Mouse (Mus musculus) hindbrain, embryonic 14.5 days (tissue): Measurements from ENCODE around the gene Antxr2. TPM values are rescaled to one million over a fixed set of nuclear protein-coding genes. Genes with fewer than 3 reads are reported as not detected.

Experiments used
- ATAC-seq: fragments of 200-750 bp; cut with Nextera tagmentation; 2 replicates; pipeline ENCODE4 v1.8.0; 2017; ENCODE audit warnings: moderate number of reproducible peaks, mild to moderate bottlenecking, moderate TSS enrichment, moderate library complexity; ENCODE audit not compliant: low FRiP score
- DNase-seq: peaks from one replicate; pipeline ENCODE4 v3.0.0-alpha.2; 2015; ENCODE audit warnings: low spot score
- H3K27ac ChIP-seq: fragments of 300-500 bp; sonication (generic); 2 replicates; pipeline ENCODE4 v1.5.1; 2014; ENCODE audit warnings: mild to moderate bottlenecking, moderate library complexity
- H3K27me3 ChIP-seq: fragments of 300-500 bp; sonication (generic); 2 replicates; pipeline ENCODE4 v1.6.1; 2014; ENCODE audit warnings: mild to moderate bottlenecking, low read length, mixed read lengths; ENCODE audit not compliant: control insufficient read depth, insufficient read depth
- H3K36me3 ChIP-seq: fragments of 300-500 bp; sonication (generic); replicated peaks from 2 replicates; pipeline ENCODE4 v1.6.1; 2014; ENCODE audit not compliant: control insufficient read depth, insufficient read depth
- H3K4me1 ChIP-seq: fragments of 300-500 bp; sonication (generic); replicated peaks from 2 replicates; pipeline ENCODE4 v1.6.1; 2014; ENCODE audit warnings: antibody characterized with exemption, low read length, mixed read lengths; ENCODE audit not compliant: control insufficient read depth, insufficient read depth
- H3K4me2 ChIP-seq: fragments of 300-500 bp; sonication (generic); replicated peaks from 2 replicates; pipeline ENCODE4 v1.6.1; 2014; ENCODE audit warnings: mild to moderate bottlenecking, moderate library complexity
- H3K4me3 ChIP-seq: fragments of 300-500 bp; sonication (generic); replicated peaks from 2 replicates; pipeline ENCODE4 v1.5.1; 2014; ENCODE audit warnings: mild to moderate bottlenecking, low read length
- H3K9ac ChIP-seq: fragments of 300-500 bp; sonication (generic); 2 replicates; pipeline ENCODE4 v1.6.1; 2014
- H3K9me3 ChIP-seq: fragments of 300-500 bp; sonication (generic); 2 replicates; pipeline ENCODE4 v1.6.1; 2016; ENCODE audit warnings: low read length; ENCODE audit not compliant: control insufficient read depth
- WGBS: fragments of 180-500 bp; shearing (Covaris S2); extraction: QIAGEN DNeasy Blood & Tissue Kit; methylation state at CpG from one replicate; pipeline ENCODE4 v1.1.7; 2014; 5-methylcytosine and 5-hydroxymethylcytosine counted together
- polyA plus RNA-seq: library from polyadenylated mRNA; unstranded; fragments of >200 nt; fragmentation: Nextera tagmentation; extraction: Ambion mirVana; gene quantifications from 2 replicates; pipeline ENCODE4 v1.2.1, GENCODE M21; 2014

Gene Antxr2
- polyA plus RNA-seq, 1 experiment from 2014 or later: 3.8 TPM

- H3K9me3 ChIP-seq: no peaks in the 10 kb centered on the region
- H3K27me3 ChIP-seq: no peaks in the 10 kb centered on the region
- DNase-seq: no peak
- H3K4me2 ChIP-seq: no peak overlapping the region
- ATAC-seq: no peak
- H3K9ac ChIP-seq: no peak overlapping the region
- no peaks in the 10 kb centered on the region for H3K36me3 ChIP-seq
- 81% methylated on average over 5 of the region's 5 CpGs for WGBS
- H3K4me3 ChIP-seq: no peak overlapping the region
- no peak overlapping the region for H3K27ac ChIP-seq
- no peaks in the 10 kb centered on the region for H3K4me1 ChIP-seq
Measured at GRCm38 (mm10) chr5:97967044-97967443, 63.8 kb downstream of the Antxr2 start.

- Histone ChIP-seq H3K27me3 (no peaks in the 10 kb centered on the region), H3K36me3 (no peaks in the 10 kb centered on the region), H3K9me3 (no peaks in the 10 kb centered on the region), H3K27ac (no peak overlapping the region), H3K9ac (no peak overlapping the region), H3K4me2 (no peak overlapping the region), H3K4me1 (no peaks in the 10 kb centered on the region), H3K4me3 (no peak overlapping the region)
- DNase-seq (no peak), ATAC-seq (no peak)
Measured at GRCm38 (mm10) chr5:97966101-97966500, 64.7 kb downstream of the Antxr2 start.

- DNase-seq: no peak
- Histone ChIP-seq H3K36me3 (no peaks in the 10 kb centered on the region), H3K27me3 (no peaks in the 10 kb centered on the region), H3K9me3 (no peaks in the 10 kb centered on the region), H3K27ac (no peak overlapping the region), H3K4me2 (no peak overlapping the region), H3K9ac (no peak overlapping the region), H3K4me3 (no peak overlapping the region), H3K4me1 (no peaks in the 10 kb centered on the region)
- WGBS: 83% methylated on average over 2 of the region's 2 CpGs
- no peak for ATAC-seq
Measured at GRCm38 (mm10) chr5:97964444-97964843, 66.4 kb downstream of the Antxr2 start.

GRCm38 (mm10) chr5:97962512-97962911 is 68.3 kb downstream of the Antxr2 start:
- Histone ChIP-seq H3K4me2 (no peak overlapping the region), H3K9me3 (no peaks in the 10 kb centered on the region), H3K27ac (no peak overlapping the region), H3K9ac (no peak overlapping the region), H3K27me3 (no peaks in the 10 kb centered on the region), H3K4me3 (no peak overlapping the region), H3K36me3 (no peaks in the 10 kb centered on the region), H3K4me1 (no peaks in the 10 kb centered on the region)
- DNase-seq: no peak
- no peak for ATAC-seq
- WGBS: 92% methylated on average over 3 of the region's 3 CpGs

GRCm38 (mm10) chr5:97961786-97962185 is 69.1 kb downstream of the Antxr2 start:
- no peak overlapping the region for H3K4me3 ChIP-seq
- DNase-seq (no peak), ATAC-seq (no peak)
- H3K36me3 ChIP-seq: no peaks in the 10 kb centered on the region
- H3K27ac ChIP-seq: no peak overlapping the region
- H3K9me3 ChIP-seq: no peaks in the 10 kb centered on the region
- H3K4me2 ChIP-seq: no peak overlapping the region
- no peaks in the 10 kb centered on the region for H3K4me1 ChIP-seq
- H3K27me3 ChIP-seq: no peaks in the 10 kb centered on the region
- no peak overlapping the region for H3K9ac ChIP-seq
- WGBS: 90% methylated on average over 7 of the region's 7 CpGs

- 73% methylated on average over 2 of the region's 2 CpGs for WGBS
- Histone ChIP-seq H3K27me3 (no peaks in the 10 kb centered on the region), H3K9ac (no peak overlapping the region), H3K9me3 (no peaks in the 10 kb centered on the region), H3K36me3 (no peaks in the 10 kb centered on the region), H3K4me1 (no peaks in the 10 kb centered on the region), H3K4me3 (no peak overlapping the region), H3K27ac (no peak overlapping the region), H3K4me2 (no peak overlapping the region)
- ATAC-seq: no peak
- no peak for DNase-seq
Measured at GRCm38 (mm10) chr5:97959651-97960050, 71.2 kb downstream of the Antxr2 start.

- Histone ChIP-seq H3K9ac (no peak overlapping the region), H3K27me3 (no peaks in the 10 kb centered on the region), H3K27ac (no peak overlapping the region), H3K4me1 (no peaks in the 10 kb centered on the region), H3K4me2 (no peak overlapping the region), H3K4me3 (no peak overlapping the region), H3K9me3 (no peaks in the 10 kb centered on the region), H3K36me3 (no peaks in the 10 kb centered on the region)
- ATAC-seq (no peak), DNase-seq (no peak)
- 70% methylated on average over 3 of the region's 3 CpGs for WGBS
Measured at GRCm38 (mm10) chr5:97959010-97959409, 71.8 kb downstream of the Antxr2 start.

- no peak overlapping the region for H3K9ac ChIP-seq
- no peak overlapping the region for H3K4me3 ChIP-seq
- no peak for DNase-seq
- no peaks in the 10 kb centered on the region for H3K36me3 ChIP-seq
- no peaks in the 10 kb centered on the region for H3K27me3 ChIP-seq
- no peaks in the 10 kb centered on the region for H3K4me1 ChIP-seq
- no peak overlapping the region for H3K4me2 ChIP-seq
- H3K9me3 ChIP-seq: no peaks in the 10 kb centered on the region
- 88% methylated on average over 5 of the region's 5 CpGs for WGBS
- no peak overlapping the region for H3K27ac ChIP-seq
- ATAC-seq: no peak
Measured at GRCm38 (mm10) chr5:97957501-97957900, 73.3 kb downstream of the Antxr2 start.

- WGBS: 84% methylated on average over 5 of the region's 5 CpGs
- Histone ChIP-seq H3K9ac (no peak overlapping the region), H3K27me3 (no peaks in the 10 kb centered on the region), H3K27ac (no peak overlapping the region), H3K4me1 (no peaks in the 10 kb centered on the region), H3K4me2 (no peak overlapping the region), H3K4me3 (no peak overlapping the region), H3K36me3 (no peaks in the 10 kb centered on the region), H3K9me3 (no peaks in the 10 kb centered on the region)
- DNase-seq (no peak), ATAC-seq (no peak)
Measured at GRCm38 (mm10) chr5:97954193-97954772, 76.6 kb downstream of the Antxr2 start.

GRCm38 (mm10) chr5:97953241-97953920 is 77.5 kb downstream of the Antxr2 start:
- H3K27ac ChIP-seq: no peak overlapping the region
- H3K36me3 ChIP-seq: no peaks in the 10 kb centered on the region
- WGBS: 67% methylated on average over 11 of the region's 11 CpGs
- no peaks in the 10 kb centered on the region for H3K4me1 ChIP-seq
- H3K27me3 ChIP-seq: no peaks in the 10 kb centered on the region
- ATAC-seq: no peak
- H3K9ac ChIP-seq: no peak overlapping the region
- H3K4me2 ChIP-seq: no peak overlapping the region
- no peak overlapping the region for H3K4me3 ChIP-seq
- no peaks in the 10 kb centered on the region for H3K9me3 ChIP-seq
- DNase-seq: no peak
